Mouse (Mus musculus) midbrain, embryonic 16.5 days (tissue): ENCODE data around the gene Tspan17. TPM values are rescaled to one million over a fixed set of nuclear protein-coding genes. Genes with fewer than 3 reads are reported as not detected.

ENCODE experiments used
- ATAC-seq: fragments of 200-750 bp; cut with Nextera tagmentation; 2 replicates; pipeline ENCODE4 v1.8.0; 2017; ENCODE audit warnings: moderate TSS enrichment
- H3K27ac ChIP-seq: fragments of 300-500 bp; sonication (generic); 2 replicates; pipeline ENCODE4 v1.5.1; 2014; ENCODE audit warnings: mild to moderate bottlenecking, low read length, mixed read lengths
- H3K27me3 ChIP-seq: fragments of 300-500 bp; sonication (generic); 2 replicates; pipeline ENCODE4 v1.6.1; 2014; ENCODE audit warnings: low read depth, low read length, mixed read lengths; ENCODE audit not compliant: control insufficient read depth, insufficient read depth
- H3K36me3 ChIP-seq: fragments of 300-500 bp; sonication (generic); 2 replicates; pipeline ENCODE4 v1.6.1; 2014; ENCODE audit warnings: mild to moderate bottlenecking, low read length, moderate library complexity, mixed read lengths; ENCODE audit not compliant: control insufficient read depth, insufficient read depth
- H3K4me1 ChIP-seq: fragments of 300-500 bp; sonication (generic); 2 replicates; pipeline ENCODE4 v1.6.1; 2014; ENCODE audit warnings: mild to moderate bottlenecking, low read length, mixed read lengths; ENCODE audit not compliant: control insufficient read depth, insufficient read depth
- H3K4me2 ChIP-seq: fragments of 300-500 bp; sonication (generic); 2 replicates; pipeline ENCODE4 v1.6.1; 2014; ENCODE audit warnings: mild to moderate bottlenecking, low read length, mixed read lengths
- H3K4me3 ChIP-seq: fragments of 300-500 bp; sonication (generic); 2 replicates; pipeline ENCODE4 v1.5.1; 2014; ENCODE audit warnings: low read depth, mild to moderate bottlenecking, low read length, moderate library complexity, mixed read lengths
- H3K9ac ChIP-seq: fragments of 300-500 bp; sonication (generic); 2 replicates; pipeline ENCODE4 v1.6.1; 2014; ENCODE audit warnings: low read depth, low read length, mixed read lengths
- H3K9me3 ChIP-seq: fragments of 300-500 bp; sonication (generic); replicated peaks from 2 replicates; pipeline ENCODE4 v1.6.1; 2014; ENCODE audit warnings: mild to moderate bottlenecking, low read length, mixed read lengths; ENCODE audit not compliant: control insufficient read depth, poor library complexity, severe bottlenecking
- WGBS: fragments of 180-500 bp; shearing (Covaris S2); extraction: QIAGEN DNeasy Blood & Tissue Kit; methylation state at CpG from one replicate; pipeline ENCODE4 v1.1.7; 2014; 5-methylcytosine and 5-hydroxymethylcytosine counted together
- polyA plus RNA-seq: library from polyadenylated mRNA; unstranded; fragments of >200 nt; fragmentation: Nextera tagmentation; extraction: Ambion mirVana; gene quantifications from 2 replicates; pipeline ENCODE4 v1.2.1, GENCODE M21; 2015

Tspan17 gene
- polyA plus RNA-seq, 1 experiment from 2014 or later = 67.7 TPM

- no peak for ATAC-seq
- H3K27ac ChIP-seq = no peak overlapping the region
- no peak overlapping the region for H3K4me3 ChIP-seq
- no peaks in the 10 kb centered on the region for H3K36me3 ChIP-seq
- no peaks in the 10 kb centered on the region for H3K9me3 ChIP-seq
- H3K9ac ChIP-seq = no peak overlapping the region
- 2% methylated on average over 13 of the region's 13 CpGs for WGBS
- no peaks in the 10 kb centered on the region for H3K27me3 ChIP-seq
- peak overlapping the region; percentile 6 for H3K4me2 ChIP-seq
- H3K4me1 ChIP-seq = peaks cover 6% of the 10 kb centered on the region; the same call in 1 of the 2 replicates
Observed at GRCm38 (mm10) chr13:54829450-54829849, 40.3 kb downstream of the Tspan17 start.

GRCm38 (mm10) chr13:54836351-54837030, 47.3 kb downstream of the Tspan17 start:
- Histone ChIP-seq H3K27ac (no peak overlapping the region), H3K36me3 (no peaks in the 10 kb centered on the region), H3K4me3 (no peak overlapping the region), H3K4me2 (no peak overlapping the region), H3K9me3 (no peaks in the 10 kb centered on the region), H3K27me3 (no peaks in the 10 kb centered on the region), H3K9ac (no peak overlapping the region), H3K4me1 (peaks cover 8% of the 10 kb centered on the region)
- WGBS = 78% methylated on average over 14 of the region's 14 CpGs
- ATAC-seq = no peak

- Histone ChIP-seq H3K27ac (no peak overlapping the region), H3K4me3 (no peak overlapping the region), H3K27me3 (no peaks in the 10 kb centered on the region), H3K9ac (no peak overlapping the region), H3K9me3 (no peaks in the 10 kb centered on the region), H3K36me3 (no peaks in the 10 kb centered on the region), H3K4me2 (no peak overlapping the region), H3K4me1 (peaks cover 8% of the 10 kb centered on the region)
- WGBS = 65% methylated on average over 5 of the region's 5 CpGs
- ATAC-seq = no peak
Observed at GRCm38 (mm10) chr13:54837061-54837460, 47.9 kb downstream of the Tspan17 start.

DNA sequence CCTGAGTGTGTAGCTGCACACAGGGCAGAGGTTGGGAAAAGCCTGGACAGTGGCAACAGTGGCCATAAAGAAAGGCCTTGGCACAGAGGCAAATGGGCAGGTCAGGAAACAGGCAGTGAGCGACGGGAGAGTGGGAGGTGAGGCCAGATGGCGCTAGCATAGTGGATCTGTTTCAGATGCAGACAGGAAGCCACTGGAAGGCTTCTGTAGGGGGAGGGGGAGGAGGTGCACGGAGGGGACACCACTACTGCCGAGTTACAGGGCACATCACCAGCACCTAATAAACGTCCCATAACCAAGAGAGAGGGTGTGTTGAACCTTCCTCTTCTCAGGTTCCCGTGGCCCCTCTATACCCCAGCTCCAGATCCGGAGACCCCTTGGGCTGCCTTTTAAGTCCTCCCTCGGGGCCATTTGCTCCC, 48.3 kb downstream of the Tspan17 start:
- Histone ChIP-seq H3K27ac (no peak overlapping the region), H3K9ac (0 out of 2 replicates have a peak overlapping the region, but pooled peaks have one; percentile 31), H3K4me1 (peaks cover 8% of the 10 kb centered on the region), H3K27me3 (no peaks in the 10 kb centered on the region), H3K36me3 (no peaks in the 10 kb centered on the region), H3K4me3 (no peak overlapping the region), H3K9me3 (no peaks in the 10 kb centered on the region), H3K4me2 (no peak overlapping the region)
- 17% methylated on average over 9 of the region's 9 CpGs for WGBS
- ATAC-seq = peak; percentile 28; the same call in 1 of the 2 replicates

GRCm38 (mm10) chr13:54838540-54838939, 49.4 kb downstream of the Tspan17 start:
- Histone ChIP-seq H3K4me1 (peaks cover 8% of the 10 kb centered on the region), H3K36me3 (no peaks in the 10 kb centered on the region), H3K27me3 (no peaks in the 10 kb centered on the region), H3K4me2 (no peak overlapping the region), H3K27ac (no peak overlapping the region), H3K9me3 (no peaks in the 10 kb centered on the region), H3K4me3 (no peak overlapping the region), H3K9ac (no peak overlapping the region)
- WGBS = 75% methylated on average over 15 of the region's 15 CpGs
- no peak for ATAC-seq

DNA sequence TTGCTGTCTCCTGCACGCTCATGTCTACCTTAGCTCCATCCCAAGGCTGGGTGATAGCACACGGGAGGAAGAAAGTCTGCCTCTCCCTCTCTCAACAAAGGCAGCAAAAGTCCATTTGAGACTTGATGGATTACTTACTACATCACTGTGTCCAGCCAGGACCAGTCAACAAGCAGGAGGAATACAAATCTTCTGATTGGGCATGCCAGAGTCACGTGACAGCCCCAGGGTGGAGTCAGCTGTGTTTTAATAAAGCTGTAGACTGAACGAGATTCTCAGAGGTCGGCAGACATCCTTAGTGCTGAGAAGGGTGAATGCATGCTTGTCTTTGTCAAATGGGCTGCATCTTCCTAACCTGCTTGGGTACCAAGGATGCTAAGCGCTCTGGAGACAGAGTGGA, 50.0 kb downstream of the Tspan17 start:
- no peaks in the 10 kb centered on the region for H3K9me3 ChIP-seq
- no peaks in the 10 kb centered on the region for H3K27me3 ChIP-seq
- no peak overlapping the region for H3K4me2 ChIP-seq
- no peak for ATAC-seq
- H3K4me3 ChIP-seq = no peak overlapping the region
- WGBS = 67% methylated on average over 6 of the region's 6 CpGs
- H3K9ac ChIP-seq = no peak overlapping the region
- no peaks in the 10 kb centered on the region for H3K36me3 ChIP-seq
- H3K4me1 ChIP-seq = peaks cover 8% of the 10 kb centered on the region
- no peak overlapping the region for H3K27ac ChIP-seq

GRCm38 (mm10) chr13:54844579-54844978, 55.4 kb downstream of the Tspan17 start:
- Histone ChIP-seq H3K27me3 (no peaks in the 10 kb centered on the region), H3K27ac (no peak overlapping the region; the same call in 1 of the 2 replicates), H3K4me2 (no peak overlapping the region), H3K9me3 (no peaks in the 10 kb centered on the region), H3K36me3 (no peaks in the 10 kb centered on the region), H3K4me1 (peaks cover 13% of the 10 kb centered on the region), H3K4me3 (no peak overlapping the region), H3K9ac (no peak overlapping the region)
- 27% methylated on average over 8 of the region's 8 CpGs for WGBS
- 0 out of 2 replicates have a peak, but pooled peaks have one; percentile 43 for ATAC-seq

Other genes starting within 250 kb of the Tspan17 start
- 271 and 272 TPM in 2 replicates for gene 4833439L19Rik, start 223.9 kb upstream of the Tspan17 start, polyA plus RNA-seq
- gene Arl10, start 214.4 kb upstream of the Tspan17 start, polyA plus RNA-seq = 114 TPM in 2 replicates
- 61.7 and 68.0 TPM in 2 replicates for gene Nop16, start 199.3 kb upstream of the Tspan17 start, polyA plus RNA-seq
- 225 and 240 TPM in 2 replicates for gene Higd2a, start 199.2 kb upstream of the Tspan17 start, polyA plus RNA-seq
- gene Cltb, start 178.0 kb upstream of the Tspan17 start, polyA plus RNA-seq = 220 and 232 TPM in 2 replicates
- 57.5 and 60.4 TPM in 2 replicates for gene Faf2, start 167.6 kb upstream of the Tspan17 start, polyA plus RNA-seq
- gene Rnf44, start 95.5 kb upstream of the Tspan17 start, polyA plus RNA-seq = 65.3 and 67.2 TPM in 2 replicates
- 0.22 and 0.36 TPM in 2 replicates for gene Cdhr2, start 87.9 kb upstream of the Tspan17 start, polyA plus RNA-seq
- 5.5 and 6.6 TPM in 2 replicates for gene Gprin1, start 39.5 kb upstream of the Tspan17 start, polyA plus RNA-seq
- gene Sncb, start 22.8 kb upstream of the Tspan17 start, polyA plus RNA-seq = 68.2 and 97.6 TPM in 2 replicates
- not detected in 2 replicates for gene Eif4e1b, start 5.4 kb upstream of the Tspan17 start, polyA plus RNA-seq
- 14.1 and 16.3 TPM in 2 replicates for gene Unc5a, start 160.0 kb downstream of the Tspan17 start, polyA plus RNA-seq
- 0.57 and 0.77 TPM in 2 replicates for gene Hk3, start 232.0 kb downstream of the Tspan17 start, polyA plus RNA-seq